Mouse (Mus musculus) spleen, postnatal 4 days (tissue): Measurements from ENCODE around the gene Gjd3.
A peak's percentile ranks its signal among the peaks of the same experiment; 100 is the strongest.
"Not testable (repeated sequence)": the region's sequence is repeated elsewhere in the genome, so short reads cannot be mapped to it uniquely, and the experiment has no call there.

Source experiments
- DNase-seq, 2 experiments: peaks; one replicate each; pipeline ENCODE4 v3.0.0; 2022; ENCODE audit warnings: low spot score in 2 of 2

The Gjd3 gene

DNA sequence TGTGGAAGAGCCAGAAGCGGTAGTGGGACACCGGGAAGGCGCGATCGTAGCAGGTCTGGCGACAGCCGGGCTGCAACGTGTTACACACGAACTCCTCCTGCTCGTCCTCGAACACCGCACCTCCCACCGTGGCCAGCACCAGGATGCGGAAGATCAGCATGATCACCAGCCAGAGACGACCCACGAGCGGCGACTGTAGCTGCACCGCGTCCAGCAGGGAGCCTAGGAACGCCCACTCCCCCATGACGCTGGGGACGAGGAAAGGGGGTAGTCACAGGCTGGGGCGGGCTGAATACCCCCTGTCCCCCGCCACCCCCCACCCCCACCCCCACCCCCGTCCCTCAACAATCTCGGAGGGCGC lies at the start of gene Gjd3:
Gene Gjd3, minus strand, starts transcription at position 244 of the 361 bp plus-strand sequence.
- DNase-seq = no peak

DNA sequence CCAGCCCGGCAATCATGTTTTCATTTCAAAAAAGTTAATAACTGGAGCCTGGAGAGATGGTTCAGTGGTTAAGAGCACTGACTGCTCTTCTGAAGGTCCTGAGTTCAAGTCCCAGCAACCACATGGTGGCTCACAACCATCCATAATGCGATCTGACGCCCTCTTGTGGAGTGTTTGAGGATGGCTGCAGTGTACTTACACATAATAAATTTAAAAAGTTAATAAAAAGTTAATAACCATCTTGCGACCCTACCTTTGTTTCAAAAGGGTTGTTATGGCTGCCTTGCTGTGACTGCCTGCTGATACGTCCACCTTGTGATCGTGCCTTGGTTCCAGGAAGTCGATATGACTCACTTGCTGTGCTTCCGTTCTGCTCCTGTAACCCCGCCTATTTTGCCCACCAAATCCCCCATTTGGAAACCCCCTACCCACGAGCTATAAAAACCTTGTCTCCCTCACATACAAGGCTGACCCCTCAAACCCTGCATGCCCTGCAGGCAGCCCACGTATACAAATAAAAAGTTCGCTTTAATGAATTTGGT lies 44.2 kb upstream of the Gjd3 start:
- DNase-seq = no peak

DNA sequence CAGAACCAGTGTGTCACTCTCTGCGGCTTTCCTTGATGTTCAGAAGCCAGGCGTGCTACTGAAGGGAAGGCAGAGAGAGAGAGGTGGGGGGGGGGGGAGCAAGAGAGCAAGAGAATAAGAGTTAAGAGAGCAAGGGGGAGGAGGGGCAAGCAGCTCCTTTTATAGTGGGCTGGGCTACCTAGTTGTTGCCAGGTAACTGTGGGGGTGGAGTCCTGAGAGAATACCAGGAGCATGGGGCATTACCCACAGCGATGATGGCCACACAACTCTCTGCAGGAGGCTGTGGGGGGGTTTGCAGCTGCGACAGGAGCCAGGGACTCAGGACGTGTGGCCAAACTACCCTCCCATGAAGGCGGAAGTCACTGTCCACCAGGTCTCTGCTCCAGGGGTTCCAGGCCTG lies 43.1 kb upstream of the Gjd3 start:
- DNase-seq = no peak

- no peak for DNase-seq
These were observed 41.8 kb upstream of the Gjd3 start for GRCm38 (mm10) chr11:99024468-99025134.

- DNase-seq = peak; percentile 93 to 97
These were observed 41.0 kb upstream of the Gjd3 start, which contains the start of gene Top2a for GRCm38 (mm10) chr11:99023500-99024467. Gene Top2a (minus strand): TSS chr11:99024189.

GRCm38 (mm10) chr11:99023094-99023493 lies 40.3 kb upstream of the Gjd3 start:
- DNase-seq = no peak

GRCm38 (mm10) chr11:99022384-99022933 lies 39.6 kb upstream of the Gjd3 start:
- DNase-seq = no peak

DNA sequence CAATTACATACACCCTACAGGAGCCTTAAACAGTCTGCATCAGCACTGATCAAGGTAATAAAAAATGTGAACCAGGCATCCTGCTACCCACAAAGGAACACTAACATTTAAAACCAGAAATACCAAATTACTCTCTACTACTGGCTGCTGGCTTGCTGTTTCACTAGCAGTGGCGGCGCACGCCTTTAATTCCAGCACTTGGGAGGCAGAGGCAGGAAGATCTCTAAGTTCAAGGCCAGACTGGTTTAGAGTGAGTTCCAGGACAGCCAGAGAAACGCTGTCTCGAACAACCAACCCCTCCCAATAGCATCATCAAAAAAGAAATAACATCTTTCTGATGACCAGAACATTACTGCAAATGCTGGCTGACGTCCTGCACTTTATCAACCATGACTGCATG lies 37.0 kb upstream of the Gjd3 start:
- no peak for DNase-seq

- DNase-seq = no peak
These were observed 31.0 kb upstream of the Gjd3 start for GRCm38 (mm10) chr11:99013856-99014255.

DNA sequence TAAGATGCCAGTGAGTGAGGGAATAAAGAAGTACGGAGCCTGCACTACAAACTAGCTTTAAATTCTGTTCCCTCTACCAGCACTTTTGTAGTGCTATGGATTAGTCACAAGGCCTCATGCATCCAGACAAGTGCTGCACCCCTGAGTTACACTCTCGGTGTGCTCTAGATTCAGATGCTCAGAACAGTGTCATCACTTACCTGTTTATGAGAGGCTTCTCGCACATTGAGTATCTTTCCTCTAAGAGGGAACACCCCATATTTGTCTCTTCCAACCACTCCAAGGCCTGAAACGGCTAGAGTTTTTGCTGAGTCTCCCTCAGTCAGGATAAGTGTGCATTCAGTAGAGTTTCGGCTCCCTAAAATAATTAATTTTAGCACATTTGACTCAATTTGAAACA lies 27.9 kb upstream of the Gjd3 start:
- DNase-seq = no peak

GRCm38 (mm10) chr11:99010124-99010523 lies 27.3 kb upstream of the Gjd3 start:
- no peak for DNase-seq

DNA sequence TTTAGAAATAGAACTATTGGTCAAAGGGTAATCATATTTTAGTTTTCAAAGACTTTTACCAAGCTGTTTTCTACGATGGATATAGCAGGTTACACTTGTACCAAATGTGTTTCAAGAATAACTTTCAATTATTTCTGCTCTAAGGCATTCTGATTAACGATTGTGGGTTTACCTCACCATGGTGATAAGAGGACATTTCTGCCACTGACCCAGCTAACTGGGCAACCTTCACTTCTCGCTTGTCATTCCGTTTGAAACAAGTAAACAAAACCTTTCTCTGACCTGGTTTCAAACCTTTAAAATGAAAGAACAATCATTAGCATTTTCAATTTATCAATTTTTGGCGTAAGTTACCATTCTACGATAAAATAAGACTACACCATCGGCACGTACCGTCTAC lies 24.0 kb upstream of the Gjd3 start:
- DNase-seq = no peak

DNA sequence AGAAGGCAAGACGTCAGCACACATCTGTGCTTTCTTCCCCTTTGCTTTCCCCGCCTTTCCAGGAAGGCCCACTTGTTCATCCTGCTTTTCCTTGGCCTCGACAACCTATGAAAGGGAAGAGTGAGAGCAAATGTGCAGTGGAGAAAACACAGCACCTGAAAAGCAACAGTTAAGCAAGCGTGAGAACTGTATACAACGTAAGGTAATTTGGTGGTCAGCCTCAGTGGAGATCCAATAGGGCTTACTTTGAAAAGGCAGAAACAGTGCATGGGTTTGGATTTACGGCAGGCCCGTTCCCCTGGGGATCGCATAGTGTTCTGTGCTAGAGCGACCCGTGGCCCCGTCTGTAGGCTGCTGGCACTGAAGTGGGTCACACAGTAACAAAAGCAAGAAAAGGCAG lies 16.4 kb upstream of the Gjd3 start:
- DNase-seq = no peak

DNA sequence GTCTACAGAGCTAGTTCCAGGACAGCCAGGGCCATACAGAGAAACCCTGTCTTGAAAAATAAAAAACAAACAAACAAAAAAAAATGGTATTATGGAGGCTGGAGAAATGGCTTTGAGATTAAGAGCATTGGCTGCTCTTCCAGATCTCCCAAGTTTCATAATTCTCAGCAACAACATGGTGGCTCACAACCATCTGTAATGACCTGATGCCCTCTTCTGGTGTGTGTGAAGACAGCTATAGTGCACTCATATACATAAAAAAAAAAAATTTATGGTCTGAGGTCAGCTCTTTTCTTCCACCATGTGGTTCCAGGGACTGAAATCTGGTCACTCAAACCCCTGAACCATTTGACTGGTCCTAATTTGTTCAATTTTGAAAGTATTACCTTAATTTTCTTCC lies 16.0 kb upstream of the Gjd3 start:
- DNase-seq = no peak

DNA sequence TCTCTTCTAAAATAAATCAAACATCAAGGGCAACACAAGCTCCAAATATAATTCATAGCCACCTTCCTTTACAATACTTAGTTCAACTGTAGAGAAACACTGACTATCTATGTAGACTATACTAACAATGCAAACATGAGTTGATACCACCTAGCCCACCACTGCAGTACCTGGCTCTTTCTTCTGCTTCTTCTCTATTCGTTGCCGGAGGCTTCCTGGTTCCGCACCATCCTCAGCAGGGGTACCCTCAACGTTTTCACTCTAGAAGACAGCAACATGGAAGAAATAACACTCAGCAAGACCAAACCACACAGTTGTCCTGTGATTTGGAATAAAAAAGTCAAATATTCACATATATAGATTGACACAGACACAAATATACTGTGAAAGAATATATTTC lies 14.8 kb upstream of the Gjd3 start:
- DNase-seq = no peak

DNA sequence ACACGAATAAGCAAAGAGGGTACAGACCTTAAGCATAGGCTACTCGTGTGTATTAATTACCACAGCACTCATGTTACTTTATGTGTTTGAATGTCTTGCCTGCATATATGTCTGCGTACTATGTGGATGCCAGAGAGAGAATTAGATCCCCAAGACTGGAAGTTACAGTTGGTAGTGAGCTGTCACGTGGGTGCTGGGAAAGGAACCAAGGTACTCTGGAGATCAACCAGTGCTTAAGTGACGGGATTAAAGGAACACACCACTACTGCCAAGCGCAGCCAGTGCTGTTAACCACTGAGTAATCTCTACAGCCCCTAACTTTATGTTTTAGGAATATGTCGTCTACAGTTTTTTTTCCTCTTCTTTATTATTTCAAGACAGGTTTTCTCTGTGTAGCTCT lies 13.2 kb upstream of the Gjd3 start:
- no peak for DNase-seq

GRCm38 (mm10) chr11:98990866-98991265 lies 8.1 kb upstream of the Gjd3 start:
- DNase-seq = no peak

- not testable (repeated sequence) for DNase-seq
These were observed 5.4 kb upstream of the Gjd3 start for GRCm38 (mm10) chr11:98988260-98988659.

- no peak for DNase-seq
These were observed 2.7 kb upstream of the Gjd3 start for GRCm38 (mm10) chr11:98985542-98985941.

DNA sequence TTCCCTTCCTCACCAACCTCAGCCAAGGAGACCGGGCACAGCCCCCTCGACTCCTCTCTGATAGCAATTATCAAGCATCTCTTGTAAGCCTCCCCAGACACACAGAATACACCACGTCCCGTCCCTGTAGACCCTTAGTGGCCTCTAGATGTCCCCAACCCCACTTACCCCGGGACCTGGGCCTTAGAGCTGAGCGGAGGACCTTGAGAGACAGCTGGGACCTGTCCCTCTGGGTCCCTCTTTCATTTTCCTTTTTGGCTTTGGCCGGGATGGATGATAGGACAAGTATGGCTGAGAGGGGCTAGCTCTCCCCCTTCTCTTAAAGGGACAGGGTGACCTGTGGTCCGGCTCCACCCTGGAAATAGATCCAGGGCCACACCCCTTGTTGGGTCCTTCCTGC lies 735 bp upstream of the Gjd3 start:
- DNase-seq = no peak

- DNase-seq = peak; percentile 50 to 81
These were observed 631 bp downstream of the Gjd3 start for GRCm38 (mm10) chr11:98981997-98982772.
